Mouse (Mus musculus) liver, embryonic 12.5 days (tissue): ENCODE results near the gene Rimbp3. TPM values are rescaled to one million over a fixed set of nuclear protein-coding genes. Genes with fewer than 3 reads are reported as not detected.

ENCODE experiments used
- polyA plus RNA-seq: library from polyadenylated mRNA; unstranded; fragments of >200 nt; fragmentation: Nextera tagmentation; extraction: Ambion mirVana; gene quantifications from 2 replicates; pipeline ENCODE4 v1.2.1, GENCODE M21; 2016

Gene Rimbp3
- polyA plus RNA-seq, 1 experiment from 2014 or later = 0.12 TPM

Other genes with a start within 250 kb of the Rimbp3 start
- gene Mapk1, start 225.2 kb upstream of the Rimbp3 start, polyA plus RNA-seq = 117 and 123 TPM in 2 replicates
- 2.6 and 3.3 TPM in 2 replicates for gene Ypel1, start 138.9 kb upstream of the Rimbp3 start, polyA plus RNA-seq
- 72.7 and 77.5 TPM in 2 replicates for gene Ppil2, start 97.3 kb upstream of the Rimbp3 start, polyA plus RNA-seq
- 31.9 and 33.4 TPM in 2 replicates for gene 2610318N02Rik, start 83.4 kb upstream of the Rimbp3 start, polyA plus RNA-seq
- 82.4 and 91.1 TPM in 2 replicates for gene Sdf2l1, start 76.2 kb upstream of the Rimbp3 start, polyA plus RNA-seq
- gene Ydjc, start 64.0 kb upstream of the Rimbp3 start, polyA plus RNA-seq = 18.5 and 18.8 TPM in 2 replicates
- gene Ccdc116, start 61.4 kb upstream of the Rimbp3 start, polyA plus RNA-seq = 0.80 and 1.3 TPM in 2 replicates
- 275 and 283 TPM in 2 replicates for gene Ube2l3, start 6.0 kb upstream of the Rimbp3 start, polyA plus RNA-seq
- 4.8 and 5.3 TPM in 2 replicates for gene Hic2, start 25.0 kb downstream of the Rimbp3 start, polyA plus RNA-seq
- gene Tmem191c, start 67.5 kb downstream of the Rimbp3 start, polyA plus RNA-seq = 4.7 and 5.3 TPM in 2 replicates
- 107 and 111 TPM in 2 replicates for gene Serpind1, start 122.8 kb downstream of the Rimbp3 start, polyA plus RNA-seq
- 10.6 and 10.8 TPM in 2 replicates for gene Snap29, start 197.4 kb downstream of the Rimbp3 start, polyA plus RNA-seq
- 25.6 TPM in 2 replicates for gene Pi4ka, start 197.7 kb downstream of the Rimbp3 start, polyA plus RNA-seq
- gene Crkl, start 243.4 kb downstream of the Rimbp3 start, polyA plus RNA-seq = 37.9 and 41.6 TPM in 2 replicates